Mouse (Mus musculus): ENCODE data around the gene Coro2b.

The Coro2b gene

DNA sequence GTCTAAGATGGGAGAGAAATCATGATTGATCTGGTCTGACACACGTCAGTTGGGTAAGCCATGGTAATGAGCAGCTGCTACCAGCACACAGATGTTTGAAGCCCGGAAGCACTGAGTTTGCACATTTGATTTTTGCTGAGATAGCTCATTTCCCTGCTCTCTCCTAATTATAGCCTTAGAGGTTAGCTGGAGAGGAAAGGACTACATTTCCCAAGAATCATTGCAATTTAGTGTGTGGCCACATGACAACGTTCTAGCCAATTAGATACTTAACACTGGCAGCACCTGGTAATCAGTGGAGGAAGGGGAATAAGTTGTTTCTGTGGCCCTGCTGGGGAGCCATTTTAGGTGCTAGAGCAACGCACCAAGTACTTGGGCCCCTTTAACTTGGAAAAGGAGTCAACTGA is 26.3 kb downstream of the Coro2b start:
- peak in 1 of 2 experiments; percentile 13 for DNase-seq

DNA sequence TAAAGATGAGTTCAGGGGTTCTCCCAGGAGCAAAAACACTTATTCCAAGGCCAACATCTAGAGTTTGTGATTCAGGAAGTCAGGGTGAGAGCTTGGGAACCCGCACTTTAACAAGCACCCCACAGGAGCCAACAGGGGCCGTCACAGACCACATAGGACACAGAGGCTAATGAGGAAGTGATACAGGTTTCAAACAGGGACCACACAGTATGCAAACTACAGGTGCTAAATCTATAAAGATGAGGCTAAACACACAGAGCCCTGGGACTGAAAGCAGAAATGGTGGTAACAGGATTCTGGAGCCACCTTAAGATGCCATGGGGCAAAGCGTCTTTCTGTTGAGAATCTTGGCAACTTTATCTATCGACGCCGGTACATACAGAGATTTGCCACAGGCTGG is 27.2 kb downstream of the Coro2b start:
- no peak for DNase-seq

- DNase-seq, result no peak
Measured at GRCm38 (mm10) chr9:62508740-62509524, 27.9 kb downstream of the Coro2b start.

- no peak for DNase-seq
Measured at GRCm38 (mm10) chr9:62506467-62507067, 30.3 kb downstream of the Coro2b start.

DNA sequence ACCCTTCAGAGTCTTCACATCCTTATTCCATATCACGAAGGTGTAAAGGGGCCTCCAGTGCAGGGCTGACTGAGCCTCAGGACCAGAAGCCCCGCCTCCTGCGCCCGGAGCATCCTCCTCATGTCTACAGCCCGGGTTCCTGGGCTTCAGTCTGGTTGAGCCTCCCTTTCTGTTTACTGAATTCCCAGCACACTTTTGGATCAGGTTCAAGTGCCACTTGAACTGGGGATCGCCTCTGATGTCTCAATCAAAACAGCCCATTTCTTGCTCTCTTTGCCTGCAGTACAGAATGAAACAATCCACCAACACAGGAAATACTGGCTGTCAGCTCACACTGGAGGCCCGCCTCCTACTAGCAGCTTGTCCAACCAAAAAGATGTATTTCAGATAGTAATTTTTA is 32.7 kb downstream of the Coro2b start:
- peak in 1 of 2 experiments; percentile 10 for DNase-seq

DNA sequence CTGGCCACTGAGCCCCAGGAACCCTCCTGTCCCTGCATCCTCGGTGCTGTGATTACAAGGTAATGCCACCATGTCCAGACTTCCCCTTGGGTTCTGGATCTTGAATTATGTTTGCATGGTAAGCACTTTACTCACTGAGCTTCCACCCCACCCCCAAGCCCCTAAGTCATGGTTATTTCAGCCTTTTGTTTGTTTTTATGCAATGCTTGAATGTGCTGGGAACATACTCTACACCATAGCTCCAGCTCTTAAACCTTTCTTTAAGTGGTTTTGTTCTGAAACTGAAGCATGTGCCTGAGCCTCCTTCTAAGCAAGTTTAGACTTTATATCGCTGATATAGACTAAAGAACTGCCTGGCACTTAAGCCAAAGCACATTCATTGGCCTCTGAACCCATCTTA is 34.5 kb downstream of the Coro2b start:
- no peak for DNase-seq

- no peak for DNase-seq
Measured at GRCm38 (mm10) chr9:62501566-62501965, 35.3 kb downstream of the Coro2b start.

DNA sequence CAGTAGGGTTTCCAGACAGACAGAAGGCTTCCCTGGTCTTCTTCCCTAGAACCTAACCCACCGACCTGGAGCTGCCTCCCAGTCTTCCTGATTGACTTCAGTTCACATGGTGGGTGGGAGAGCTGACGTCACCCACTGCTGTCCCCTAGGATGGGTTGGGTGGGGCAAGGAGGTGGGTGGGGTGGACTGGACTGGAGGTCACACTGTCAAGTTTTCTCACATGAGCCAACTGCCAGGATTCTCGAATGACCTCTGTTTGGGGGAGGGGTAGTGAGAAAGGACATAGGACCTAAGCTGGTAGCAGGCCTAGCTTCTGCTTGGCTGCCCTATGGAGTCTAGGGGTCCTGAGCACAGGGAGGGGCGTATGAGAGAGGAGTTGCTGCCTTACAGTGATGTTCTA is 36.8 kb downstream of the Coro2b start:
- DNase-seq, result no peak

DNA sequence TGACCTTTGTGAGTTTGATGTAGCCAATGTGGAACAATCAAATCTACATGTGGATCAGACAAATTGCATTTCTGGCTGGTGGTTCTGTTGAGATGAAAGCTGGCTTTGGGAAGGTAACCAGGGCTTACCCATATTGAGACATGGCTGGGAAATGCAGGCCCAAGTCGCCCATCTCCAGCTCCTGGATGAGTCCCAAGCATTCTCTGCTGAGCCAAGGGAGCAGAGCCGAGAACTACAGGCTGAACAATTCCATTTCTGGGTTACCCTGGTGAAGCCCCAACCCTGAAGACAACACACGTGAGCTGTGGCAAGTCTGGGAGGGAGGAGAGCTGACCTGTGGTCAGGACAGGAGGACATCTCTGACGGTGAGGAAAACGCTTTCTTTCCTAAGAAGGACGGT is 37.9 kb downstream of the Coro2b start:
- DNase-seq, result no peak

DNA sequence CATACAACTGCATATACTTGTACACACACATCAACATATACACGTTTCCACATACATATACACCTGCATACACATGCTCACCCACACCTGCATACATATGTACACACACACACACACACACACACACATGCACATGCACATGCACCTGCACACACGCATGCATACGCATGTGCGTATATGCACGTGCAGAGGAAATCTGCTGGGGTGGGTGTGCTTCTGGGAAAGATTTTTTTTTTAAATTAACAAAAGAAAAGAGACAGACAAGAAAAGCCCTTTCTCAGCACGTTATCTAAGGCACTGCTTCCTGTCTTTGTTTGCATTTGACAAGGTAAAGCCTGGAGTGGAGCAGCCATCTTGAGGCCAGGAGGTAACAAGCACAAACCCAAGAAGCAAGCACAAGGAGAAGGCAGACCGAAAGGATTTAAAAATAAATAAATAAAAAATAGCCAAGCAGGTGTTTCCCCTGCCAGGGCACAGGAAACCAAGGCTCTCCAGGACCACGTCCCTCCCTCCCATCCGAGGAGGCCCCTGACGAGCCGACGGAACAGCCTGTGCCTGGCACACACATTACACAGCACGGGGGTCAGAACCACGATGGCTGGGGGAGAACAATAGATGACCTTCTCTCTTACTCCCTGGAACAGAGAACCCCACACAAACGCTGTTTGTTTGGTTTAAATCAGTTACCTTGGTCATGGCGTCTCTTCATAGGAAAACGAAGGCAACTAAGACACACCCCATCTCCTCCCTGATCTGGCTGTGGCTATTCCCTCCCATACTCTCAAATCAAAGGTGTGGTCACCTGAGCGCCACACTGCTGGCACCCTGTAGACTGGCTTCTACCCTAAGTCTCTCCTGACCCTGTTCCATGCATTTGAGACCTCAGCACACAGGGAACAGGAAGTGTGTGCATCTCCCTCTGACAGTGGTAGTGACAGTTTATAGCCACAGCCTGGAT is 39.4 kb downstream of the Coro2b start:
- DNase-seq, result no peak

- no peak for DNase-seq
Measured at GRCm38 (mm10) chr9:62492306-62492990, 44.4 kb downstream of the Coro2b start.

GRCm38 (mm10) chr9:62491611-62492010 is 45.2 kb downstream of the Coro2b start:
- no peak for DNase-seq

GRCm38 (mm10) chr9:62491104-62491503 is 45.7 kb downstream of the Coro2b start:
- DNase-seq, result no peak

- DNase-seq, result no peak
Measured at GRCm38 (mm10) chr9:62484107-62484506, 52.7 kb downstream of the Coro2b start.

DNA sequence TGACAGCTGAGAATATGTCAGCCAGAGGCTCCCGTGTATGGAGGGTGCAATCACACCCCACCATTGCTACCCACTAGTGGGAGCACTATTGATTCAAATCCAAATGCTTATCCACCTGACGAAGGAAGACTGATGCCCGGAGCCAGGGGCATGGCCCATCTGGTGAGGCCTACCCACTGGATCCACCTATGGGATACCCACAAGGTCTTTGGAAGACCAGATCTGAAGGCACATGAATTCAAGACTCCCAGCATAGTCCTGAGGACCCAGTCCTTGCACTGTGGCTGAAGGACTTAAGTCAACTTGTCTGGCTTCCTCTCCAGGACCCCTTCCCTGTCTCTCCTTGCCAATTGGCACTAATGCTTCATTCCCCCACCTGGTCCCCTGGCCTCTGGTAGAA is 54.1 kb downstream of the Coro2b start:
- DNase-seq, result no peak

DNA sequence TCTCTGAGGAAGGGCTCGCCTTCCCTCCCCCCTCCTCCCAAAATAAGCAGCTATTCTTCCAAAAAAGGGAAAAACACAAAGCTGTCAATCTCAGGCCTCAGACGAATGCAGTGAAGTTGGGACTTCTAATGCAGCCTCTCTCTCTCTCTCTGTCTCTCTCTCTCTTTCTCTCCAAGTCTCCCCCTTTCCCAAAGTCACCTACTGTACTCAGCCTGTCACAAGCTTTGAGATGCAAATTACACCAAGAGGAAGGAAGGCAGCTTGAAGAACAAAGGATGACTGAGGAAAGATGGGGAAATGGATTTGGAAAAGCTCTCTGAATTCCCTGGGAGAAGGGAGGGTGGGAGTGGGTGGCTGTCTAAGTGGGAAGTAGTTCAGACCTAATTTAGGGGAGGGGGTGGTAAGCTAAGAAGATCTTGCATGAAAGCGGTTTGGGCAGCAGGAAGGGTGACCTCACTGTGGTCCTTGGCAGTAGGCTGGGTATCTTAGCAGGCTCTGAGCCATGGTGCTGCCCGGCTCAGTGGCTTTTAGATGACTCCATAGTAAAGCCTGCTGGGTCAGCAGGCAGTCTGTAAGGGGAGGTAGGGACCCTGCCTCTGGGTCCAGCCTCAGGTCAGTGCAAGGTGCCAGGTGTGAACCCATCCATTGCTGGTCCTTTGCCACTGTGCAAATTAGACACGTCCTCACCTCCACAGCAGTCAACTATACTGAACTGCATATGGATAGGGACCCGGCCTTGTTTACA is 55.8 kb downstream of the Coro2b start:
- DNase-seq, result no peak

- no peak for DNase-seq
Measured at GRCm38 (mm10) chr9:62480149-62480548, 56.7 kb downstream of the Coro2b start.

DNA sequence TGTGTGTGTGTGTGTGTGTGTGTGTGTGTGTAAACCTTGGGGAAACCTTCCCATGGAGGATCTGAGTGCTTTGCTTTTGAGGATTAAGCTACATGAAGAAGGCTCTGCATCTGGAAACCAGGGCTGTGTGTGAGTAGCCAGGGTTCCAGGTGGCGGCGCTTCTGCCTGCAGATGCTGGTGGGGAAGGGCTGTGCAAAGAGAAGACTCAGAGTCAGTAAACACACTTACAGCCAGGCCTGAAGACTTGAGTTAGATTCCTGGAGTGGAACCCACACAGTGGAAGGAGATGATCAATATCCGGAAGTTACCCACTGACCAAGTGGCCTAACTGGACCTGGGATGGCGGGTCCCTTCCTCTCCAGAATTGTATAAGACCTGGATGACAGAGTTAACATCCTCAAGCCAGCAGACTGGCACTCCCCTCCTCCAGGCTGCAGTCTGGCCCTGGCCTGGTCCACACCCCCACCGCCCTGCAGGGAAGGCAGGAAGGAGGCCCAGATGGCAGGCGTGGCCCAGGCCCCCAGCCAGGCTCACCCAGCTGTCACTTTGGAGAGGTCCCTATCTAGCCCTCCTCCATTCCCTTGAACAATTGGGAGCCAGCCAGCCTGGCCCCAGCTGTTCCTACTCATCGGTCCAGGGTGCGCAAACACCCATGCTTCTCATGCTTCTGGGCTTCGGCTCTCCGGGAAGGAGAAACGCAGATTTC is 59.9 kb downstream of the Coro2b start:
- no peak for DNase-seq

GRCm38 (mm10) chr9:62474206-62474605 is 62.6 kb downstream of the Coro2b start:
- DNase-seq, result no peak

GRCm38 (mm10) chr9:62471541-62472189 is 65.2 kb downstream of the Coro2b start:
- DNase-seq, result no peak

DNA sequence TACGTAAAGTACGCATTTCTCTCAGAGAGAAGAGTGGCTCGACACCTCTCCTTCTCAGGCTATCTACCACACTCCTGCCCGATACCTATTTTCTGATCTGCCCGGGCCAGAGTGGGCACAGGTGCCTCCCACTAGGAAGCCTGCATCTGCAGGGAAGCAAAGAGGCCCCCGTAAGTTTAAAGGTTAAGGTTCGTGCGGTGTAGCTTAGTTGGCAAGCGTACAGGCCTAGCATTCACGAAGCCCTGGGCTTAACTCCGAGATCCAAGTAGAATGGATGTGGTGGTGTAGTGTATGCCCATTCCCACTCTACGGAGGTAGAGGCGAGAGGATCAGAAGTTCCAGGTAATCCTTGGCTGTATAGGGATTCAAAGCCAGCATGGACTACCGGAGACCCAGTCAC is 65.8 kb downstream of the Coro2b start:
- DNase-seq, result no peak
